Mouse (Mus musculus) Muller cell, postnatal 12 days (primary cell): ENCODE measurements at regions not wholly inside any gene's neighbourhood (a gene's known extent, or its start where the extent isn't known, plus 50 kb on each side); places are given as distances from the start of the nearest gene placed in this dataset.
A peak's percentile ranks its signal among the peaks of the same experiment; 100 is the strongest.
"Not testable (repeated sequence)": the region's sequence is repeated elsewhere in the genome, so short reads cannot be mapped to it uniquely, and the experiment has no call there.

Experiments
- DNase-seq: peaks from one replicate; pipeline ENCODE4 v3.0.0-alpha.2; 2015; ENCODE audit errors: inconsistent ontology term

DNA sequence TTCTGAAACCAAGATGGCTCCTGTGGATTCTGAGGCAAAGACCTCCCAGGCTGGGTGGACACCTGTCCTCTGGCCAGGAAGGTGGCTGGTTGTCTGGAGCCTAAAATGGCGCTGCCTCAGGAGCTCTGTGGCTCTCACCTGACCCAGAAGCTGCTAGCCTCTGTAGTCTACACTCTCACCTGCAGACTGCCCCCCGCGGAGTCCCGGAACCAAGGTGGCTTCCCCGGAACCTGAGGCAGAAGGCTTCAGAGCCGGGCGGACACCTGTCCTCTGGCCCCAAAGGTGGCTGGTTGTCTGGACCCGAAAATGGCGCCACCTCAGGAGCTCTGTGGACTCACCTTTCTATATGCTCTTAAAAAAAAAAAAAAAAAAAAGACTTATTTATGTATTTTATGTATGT, 481.2 kb upstream of the Brinp1 start:
- no peak for DNase-seq

DNA sequence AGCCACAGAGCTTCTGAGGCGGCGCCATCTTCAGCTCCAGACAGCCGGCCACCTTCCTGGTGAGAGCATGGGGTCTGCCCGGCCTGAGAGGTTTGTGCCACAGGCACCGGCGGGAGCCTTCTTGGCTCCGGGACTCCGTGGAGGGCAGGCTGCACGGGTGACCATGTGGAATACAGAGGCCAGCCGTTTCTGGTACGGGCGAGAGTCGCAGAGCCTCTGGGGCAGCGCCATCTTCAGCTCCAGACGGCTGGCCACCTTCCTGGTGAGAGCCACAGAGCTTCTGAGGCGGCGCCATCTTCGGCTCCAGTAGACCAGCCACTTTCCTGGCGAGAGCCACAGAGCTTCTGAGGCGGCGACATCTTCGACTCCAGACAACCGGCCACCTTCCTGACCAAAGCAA, 456.2 kb upstream of the Brinp1 start:
- not testable (repeated sequence) for DNase-seq

DNA sequence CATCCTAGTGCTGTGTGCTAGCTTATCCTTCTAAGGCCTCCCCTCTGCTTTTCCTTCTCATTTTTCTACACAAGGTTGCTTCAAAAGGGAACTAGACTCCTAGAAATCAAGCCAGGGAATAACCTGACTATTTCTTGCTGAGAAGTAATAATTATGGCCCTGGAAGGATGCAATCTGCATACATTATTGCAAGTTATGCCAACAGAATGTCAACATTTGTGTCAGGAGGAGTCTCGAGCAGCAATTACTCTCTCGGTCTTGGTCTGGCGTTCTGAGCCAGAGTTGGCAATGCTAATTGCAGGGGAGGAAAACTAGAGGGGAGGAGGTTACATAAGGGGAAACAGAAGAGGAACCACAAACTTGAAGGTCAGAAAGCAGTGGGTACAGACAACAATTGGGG, 441.3 kb upstream of the Brinp1 start:
- DNase-seq, result no peak

DNA sequence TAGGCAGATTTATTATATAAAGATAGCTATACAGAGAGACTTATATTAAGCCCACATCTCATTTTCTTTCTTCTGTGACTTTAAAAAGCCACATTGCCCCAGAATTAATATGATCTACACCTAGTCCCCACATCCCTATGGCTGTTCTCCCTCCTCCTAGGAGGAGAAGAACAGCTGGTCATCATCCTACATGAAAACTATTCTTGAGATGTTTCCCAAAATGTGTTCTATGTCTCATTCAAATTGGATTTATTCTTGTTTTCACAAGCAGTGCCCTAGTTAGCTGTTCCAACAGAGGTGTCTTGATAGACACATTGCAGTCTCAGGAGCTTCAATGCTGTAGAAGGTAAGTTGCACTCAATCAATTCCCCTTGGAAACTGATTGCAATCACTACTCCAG, 429.1 kb upstream of the Brinp1 start:
- no peak for DNase-seq

DNA sequence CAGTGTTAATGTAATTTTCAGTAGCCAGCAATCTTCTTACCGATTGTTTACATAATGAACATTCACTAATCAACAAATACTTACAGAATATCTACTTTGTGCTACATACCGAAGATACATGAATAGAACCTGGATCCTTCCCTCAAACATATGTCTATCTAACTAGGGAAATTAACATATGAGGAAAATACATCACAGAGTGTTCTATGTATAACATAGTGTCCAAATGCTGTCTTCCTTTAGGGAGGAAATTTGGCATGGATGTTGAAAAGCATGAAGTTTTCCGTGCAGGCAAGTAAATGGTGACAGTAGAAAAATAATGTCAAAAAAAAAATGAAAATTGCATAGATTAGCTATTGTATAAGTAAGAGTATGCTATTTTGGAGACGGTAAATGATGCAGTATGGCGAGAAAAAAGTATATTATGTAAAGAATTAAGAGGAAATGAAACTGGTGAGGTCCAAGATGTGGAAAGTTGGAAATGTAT, 392.8 kb upstream of the Brinp1 start:
- no peak for DNase-seq

DNA sequence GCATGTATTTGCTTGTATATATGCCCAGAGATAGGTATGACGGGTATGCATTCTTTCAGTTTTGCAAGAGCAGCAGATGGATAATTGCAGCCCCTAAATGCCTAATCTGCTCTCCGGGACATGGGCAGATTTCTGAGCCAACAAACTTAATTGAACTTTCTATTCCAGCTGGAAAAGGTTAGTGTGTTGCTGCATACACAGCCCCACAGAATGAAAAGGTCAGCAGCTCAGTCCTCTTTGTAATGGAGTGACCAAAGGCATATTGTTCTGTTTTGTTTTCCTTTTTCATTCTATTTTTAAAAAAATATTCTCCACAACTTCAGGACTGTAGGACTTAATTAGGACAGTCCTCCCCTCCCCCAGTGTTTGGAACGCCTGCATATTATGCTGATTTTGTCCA, 373.4 kb upstream of the Brinp1 start:
- peak; percentile 57 for DNase-seq
